Mouse (Mus musculus) limb, embryonic 12.5 days (tissue): ENCODE data around the gene Swi5. TPM values are rescaled to one million over a fixed set of nuclear protein-coding genes. Genes with fewer than 3 reads are reported as not detected.
"Not testable (repeated sequence)": the region's sequence is repeated elsewhere in the genome, so short reads cannot be mapped to it uniquely, and the experiment has no call there.

Source experiments
- ATAC-seq: fragments of 200-750 bp; cut with Nextera tagmentation; 2 replicates; pipeline ENCODE4 v1.8.0; 2017; ENCODE audit warnings: low read depth, moderate TSS enrichment; ENCODE audit not compliant: insufficient number of reproducible peaks, insufficient read depth, low FRiP score, low TSS enrichment
- H3K27ac ChIP-seq: fragments of 300-500 bp; sonication (generic); 2 replicates; pipeline ENCODE4 v1.5.1; 2016; ENCODE audit warnings: mild to moderate bottlenecking, moderate library complexity
- H3K27me3 ChIP-seq: fragments of 300-500 bp; sonication (generic); 2 replicates; pipeline ENCODE4 v1.6.1; 2016; ENCODE audit warnings: mild to moderate bottlenecking, moderate library complexity
- H3K36me3 ChIP-seq: fragments of 300-500 bp; sonication (generic); 2 replicates; pipeline ENCODE4 v1.6.1; 2016; ENCODE audit warnings: mild to moderate bottlenecking, moderate library complexity
- H3K4me1 ChIP-seq: fragments of 300-500 bp; sonication (generic); replicated peaks from 2 replicates; pipeline ENCODE4 v1.6.1; 2016
- H3K4me2 ChIP-seq: fragments of 300-500 bp; sonication (generic); 2 replicates; pipeline ENCODE4 v1.6.1; 2016; ENCODE audit warnings: mild to moderate bottlenecking, moderate library complexity
- H3K4me3 ChIP-seq: fragments of 300-500 bp; sonication (generic); replicated peaks from 2 replicates; pipeline ENCODE4 v1.5.1; 2016; ENCODE audit warnings: mild to moderate bottlenecking
- H3K9ac ChIP-seq: fragments of 300-500 bp; sonication (generic); replicated peaks from 2 replicates; pipeline ENCODE4 v1.6.1; 2016; ENCODE audit warnings: mild to moderate bottlenecking, moderate library complexity
- H3K9me3 ChIP-seq: fragments of 300-500 bp; sonication (generic); 2 replicates; pipeline ENCODE4 v1.6.1; 2016; ENCODE audit warnings: mild to moderate bottlenecking, moderate library complexity
- WGBS: fragments of 180-500 bp; shearing (Covaris S2); methylation state at CpG from one replicate; pipeline ENCODE4 v1.1.7; 2016; 5-methylcytosine and 5-hydroxymethylcytosine counted together
- polyA plus RNA-seq: library from polyadenylated mRNA; unstranded; fragments of >200 nt; fragmentation: Nextera tagmentation; extraction: Ambion mirVana; gene quantifications from 2 replicates; pipeline ENCODE4 v1.2.1, GENCODE M21; 2016

Gene Swi5
- polyA plus RNA-seq, 1 experiment from 2014 or later = 439 TPM

GRCm38 (mm10) chr2:32310096-32310845 lies 22.4 kb upstream of the Swi5 start:
- WGBS = 85% methylated on average over 18 of the region's 18 CpGs
- H3K27ac ChIP-seq = peak overlapping the region; percentile 37
- peak overlapping the region; percentile 87 for H3K9ac ChIP-seq
- H3K4me2 ChIP-seq = peak overlapping the region; percentile 99
- no peaks in the 10 kb centered on the region for H3K9me3 ChIP-seq
- ATAC-seq = no peak
- H3K4me1 ChIP-seq = peaks cover 45% of the 10 kb centered on the region
- H3K27me3 ChIP-seq = no peaks in the 10 kb centered on the region
- H3K4me3 ChIP-seq = peak overlapping the region; percentile 83
- H3K36me3 ChIP-seq = peaks cover 77% of the 10 kb centered on the region

GRCm38 (mm10) chr2:32308870-32309568 lies 21.1 kb upstream of the Swi5 start:
- Histone ChIP-seq H3K36me3 (peaks cover 77% of the 10 kb centered on the region), H3K27ac (peak overlapping the region; percentile 32; the same call in 1 of the 2 replicates), H3K4me1 (peaks cover 42% of the 10 kb centered on the region), H3K4me2 (peak overlapping the region; percentile 15; the same call in 1 of the 2 replicates), H3K9me3 (no peaks in the 10 kb centered on the region), H3K27me3 (no peaks in the 10 kb centered on the region), H3K4me3 (no peak overlapping the region), H3K9ac (peak overlapping the region; percentile 34; the same call in 1 of the 2 replicates)
- ATAC-seq = no peak
- 87% methylated on average over 16 of the region's 16 CpGs for WGBS

GRCm38 (mm10) chr2:32307941-32308760 lies 20.3 kb upstream of the Swi5 start:
- WGBS = 52% methylated on average over 8 of the region's 8 CpGs
- peak overlapping the region; percentile 64; the same call in 1 of the 2 replicates for H3K27ac ChIP-seq
- peaks cover 40% of the 10 kb centered on the region for H3K4me1 ChIP-seq
- no peak overlapping the region for H3K4me3 ChIP-seq
- ATAC-seq = no peak
- no peaks in the 10 kb centered on the region for H3K9me3 ChIP-seq
- no peak overlapping the region for H3K9ac ChIP-seq
- H3K4me2 ChIP-seq = no peak overlapping the region
- H3K36me3 ChIP-seq = peaks cover 79% of the 10 kb centered on the region
- H3K27me3 ChIP-seq = no peaks in the 10 kb centered on the region

GRCm38 (mm10) chr2:32307247-32307798 lies 19.4 kb upstream of the Swi5 start:
- no peak overlapping the region for H3K9ac ChIP-seq
- 84% methylated on average over 6 of the region's 6 CpGs for whole genome bisulfite sequencing
- no peak overlapping the region for H3K4me2 ChIP-seq
- H3K36me3 ChIP-seq = peaks cover 84% of the 10 kb centered on the region
- no peak for ATAC-seq
- no peaks in the 10 kb centered on the region for H3K27me3 ChIP-seq
- H3K27ac ChIP-seq = no peak overlapping the region
- H3K9me3 ChIP-seq = no peaks in the 10 kb centered on the region
- H3K4me1 ChIP-seq = peaks cover 32% of the 10 kb centered on the region
- no peak overlapping the region for H3K4me3 ChIP-seq

- Histone ChIP-seq H3K27me3 (no peaks in the 10 kb centered on the region), H3K27ac (no peak overlapping the region), H3K9me3 (no peaks in the 10 kb centered on the region), H3K4me1 (peaks cover 20% of the 10 kb centered on the region), H3K36me3 (peaks cover 95% of the 10 kb centered on the region), H3K4me3 (no peak overlapping the region), H3K9ac (no peak overlapping the region), H3K4me2 (no peak overlapping the region)
- no peak for ATAC-seq
- WGBS = 81% methylated on average over 9 of the region's 9 CpGs
Measured at GRCm38 (mm10) chr2:32306176-32306575, 18.3 kb upstream of the Swi5 start.

- ATAC-seq = no peak
- no peaks in the 10 kb centered on the region for H3K27me3 ChIP-seq
- no peak overlapping the region for H3K9ac ChIP-seq
- WGBS = 87% methylated on average over 5 of the region's 5 CpGs
- H3K4me3 ChIP-seq = no peak overlapping the region
- peaks cover 96% of the 10 kb centered on the region for H3K36me3 ChIP-seq
- H3K4me2 ChIP-seq = no peak overlapping the region
- peaks cover 15% of the 10 kb centered on the region for H3K4me1 ChIP-seq
- no peak overlapping the region for H3K27ac ChIP-seq
- H3K9me3 ChIP-seq = no peaks in the 10 kb centered on the region
Measured at GRCm38 (mm10) chr2:32305668-32306067, 17.8 kb upstream of the Swi5 start.

- no peak overlapping the region for H3K4me3 ChIP-seq
- H3K9ac ChIP-seq = 0 out of 2 replicates have a peak overlapping the region, but pooled peaks have one; percentile 4
- no peak overlapping the region for H3K4me2 ChIP-seq
- no peaks in the 10 kb centered on the region for H3K9me3 ChIP-seq
- no peaks in the 10 kb centered on the region for H3K27me3 ChIP-seq
- ATAC-seq = peak; percentile 64
- 0 out of 2 replicates have a peak, but pooled peaks cover 4% of the 10 kb centered on the region for H3K4me1 ChIP-seq
- H3K27ac ChIP-seq = peak overlapping the region; percentile 8; the same call in 1 of the 2 replicates
- H3K36me3 ChIP-seq = peaks cover 96% of the 10 kb centered on the region
- 44% methylated on average over 8 of the region's 8 CpGs for WGBS
Measured at GRCm38 (mm10) chr2:32304145-32304832, 16.4 kb upstream of the Swi5 start.

- H3K4me2 ChIP-seq = no peak overlapping the region
- H3K36me3 ChIP-seq = peaks cover 98% of the 10 kb centered on the region
- ATAC-seq = no peak
- 0 out of 2 replicates have a peak, but pooled peaks cover 4% of the 10 kb centered on the region for H3K4me1 ChIP-seq
- no peak overlapping the region for H3K9ac ChIP-seq
- WGBS = 88% methylated on average over 10 of the region's 10 CpGs
- H3K9me3 ChIP-seq = no peaks in the 10 kb centered on the region
- no peaks in the 10 kb centered on the region for H3K27me3 ChIP-seq
- no peak overlapping the region for H3K27ac ChIP-seq
- no peak overlapping the region for H3K4me3 ChIP-seq
Measured at GRCm38 (mm10) chr2:32302952-32303351, 15.1 kb upstream of the Swi5 start.

- Histone ChIP-seq H3K36me3 (peaks cover 90% of the 10 kb centered on the region), H3K9ac (no peak overlapping the region), H3K27ac (no peak overlapping the region), H3K4me2 (no peak overlapping the region), H3K4me3 (no peak overlapping the region), H3K9me3 (no peaks in the 10 kb centered on the region), H3K27me3 (no peaks in the 10 kb centered on the region), H3K4me1 (no peaks in the 10 kb centered on the region)
- ATAC-seq = no peak
- WGBS = 91% methylated on average over 4 of the region's 4 CpGs
Measured at GRCm38 (mm10) chr2:32299469-32299868, 11.6 kb upstream of the Swi5 start.

GRCm38 (mm10) chr2:32295842-32296241 lies 8.0 kb upstream of the Swi5 start:
- not testable (repeated sequence) for H3K9ac ChIP-seq, H3K4me3 ChIP-seq, H3K9me3 ChIP-seq, H3K27me3 ChIP-seq, H3K4me1 ChIP-seq, ATAC-seq, H3K4me2 ChIP-seq, H3K27ac ChIP-seq
- peaks cover 82% of the 10 kb centered on the region for H3K36me3 ChIP-seq
- WGBS = 80% methylated on average over 2 of the region's 2 CpGs
